Mouse (Mus musculus) kidney, postnatal 10 days (tissue): Measurements from ENCODE around the gene Agbl5.
A peak's percentile ranks its signal among the peaks of the same experiment; 100 is the strongest.

Experiments used
- DNase-seq: peaks from one replicate; pipeline ENCODE4 v3.0.0; 2021; ENCODE audit warnings: mixed read lengths

The Agbl5 gene

DNA sequence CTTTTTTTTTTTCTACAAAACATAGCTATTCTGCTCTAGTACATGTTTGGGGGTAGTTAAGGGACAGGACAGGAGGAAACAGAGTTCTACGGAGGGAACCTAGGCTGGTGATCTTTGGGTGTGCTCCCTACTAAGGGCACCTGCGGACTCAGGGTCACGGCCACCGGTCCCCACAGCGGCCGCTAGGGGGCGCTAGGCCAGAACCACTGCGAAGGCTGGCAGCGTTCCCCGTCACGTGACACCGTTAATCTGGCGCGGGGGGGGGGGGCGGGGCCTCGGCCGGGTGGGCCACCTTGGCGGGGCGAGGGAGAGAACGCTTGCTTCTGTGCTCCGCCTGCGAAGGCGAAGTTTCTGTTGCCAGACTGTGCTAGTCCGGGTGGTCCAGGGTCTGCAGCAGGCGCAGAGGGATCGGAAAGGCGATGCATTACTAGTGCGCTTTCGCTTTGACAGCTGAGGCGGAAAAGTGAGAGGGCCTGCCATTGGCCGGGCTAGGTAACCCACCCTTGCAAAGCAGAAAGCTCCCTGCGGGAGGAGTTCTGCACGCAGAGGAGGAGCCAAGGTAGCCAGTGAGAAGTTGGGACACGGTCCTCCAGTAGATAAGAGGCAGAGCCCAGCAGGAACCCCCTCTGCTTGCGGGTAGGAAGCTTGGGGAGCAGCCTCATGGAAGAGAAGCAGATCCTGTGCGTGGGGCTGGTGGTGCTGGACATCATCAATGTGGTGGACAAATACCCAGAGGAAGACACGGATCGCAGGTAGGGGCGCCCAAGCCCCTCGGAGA lies 33.0 kb downstream of the Agbl5 start, which contains the start of gene Khk:
Gene Khk (plus strand): TSS at position 176 of the 778 bp plus-strand sequence.
- peak; percentile 96 for DNase-seq

GRCm38 (mm10) chr5:30922581-30923041 lies 34.1 kb downstream of the Agbl5 start:
- DNase-seq, result peak; percentile 23

DNA sequence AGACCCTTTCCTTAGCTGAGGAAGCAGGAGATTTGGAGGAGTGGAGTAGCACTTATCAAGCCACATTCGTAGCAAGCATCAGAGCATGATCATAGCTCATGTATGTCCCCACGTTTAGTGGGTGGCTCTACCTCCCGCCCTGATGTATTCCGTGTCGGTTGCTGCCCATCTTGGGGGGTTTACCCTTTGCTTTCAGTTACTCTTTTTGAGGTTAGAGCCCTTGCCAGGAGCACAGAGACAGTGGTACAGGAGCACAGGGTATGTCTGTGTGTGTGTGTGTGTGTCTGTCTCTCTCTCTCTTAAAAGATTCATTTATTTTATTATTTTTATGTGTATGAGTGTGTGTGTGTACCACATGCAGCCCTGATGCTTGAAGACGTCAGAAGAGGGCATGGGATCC lies 34.6 kb downstream of the Agbl5 start:
- no peak for DNase-seq

GRCm38 (mm10) chr5:30924614-30925013 lies 36.1 kb downstream of the Agbl5 start:
- peak; percentile 29 for DNase-seq

DNA sequence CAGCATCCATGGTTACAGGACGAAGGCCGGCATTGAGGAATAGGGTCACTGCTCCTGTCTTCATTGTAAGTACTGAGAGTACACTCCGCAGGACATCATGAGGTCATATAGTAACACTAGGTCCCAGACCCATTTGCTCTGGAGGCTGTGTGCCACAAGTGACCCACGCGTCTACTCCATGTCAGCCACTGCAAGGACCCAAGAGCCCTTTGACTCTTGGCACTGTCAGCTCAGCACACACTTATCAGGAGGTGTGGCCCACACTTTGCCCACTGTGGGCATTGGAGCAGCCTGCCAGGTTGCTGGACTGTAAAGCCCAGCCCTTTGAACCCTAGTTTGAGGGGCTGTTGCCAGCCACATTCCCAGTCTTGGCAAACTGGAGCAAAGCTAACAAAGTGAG lies 36.7 kb downstream of the Agbl5 start:
- DNase-seq, result peak; percentile 73

DNA sequence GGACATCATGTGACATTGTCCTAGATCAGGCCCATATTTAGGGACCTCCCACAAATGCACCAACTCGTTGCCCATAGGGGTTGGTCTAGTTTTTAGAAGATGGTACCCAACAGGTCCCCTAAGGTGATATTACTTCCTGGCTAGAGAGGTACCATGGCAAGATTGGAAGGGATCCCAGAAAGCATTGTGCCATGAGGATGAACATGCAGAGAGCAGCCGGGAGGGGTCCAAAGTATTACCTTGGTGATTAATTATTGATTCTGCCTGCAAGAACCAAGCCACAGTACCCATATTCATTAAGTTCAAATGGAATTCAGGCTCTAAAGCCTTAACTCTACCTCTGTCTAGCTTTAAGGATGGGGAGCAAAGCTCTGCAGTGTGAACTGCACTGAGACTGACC lies 37.6 kb downstream of the Agbl5 start:
- DNase-seq, result peak; percentile 48

GRCm38 (mm10) chr5:30927945-30928529 lies 39.5 kb downstream of the Agbl5 start:
- peak; percentile 39 for DNase-seq

DNA sequence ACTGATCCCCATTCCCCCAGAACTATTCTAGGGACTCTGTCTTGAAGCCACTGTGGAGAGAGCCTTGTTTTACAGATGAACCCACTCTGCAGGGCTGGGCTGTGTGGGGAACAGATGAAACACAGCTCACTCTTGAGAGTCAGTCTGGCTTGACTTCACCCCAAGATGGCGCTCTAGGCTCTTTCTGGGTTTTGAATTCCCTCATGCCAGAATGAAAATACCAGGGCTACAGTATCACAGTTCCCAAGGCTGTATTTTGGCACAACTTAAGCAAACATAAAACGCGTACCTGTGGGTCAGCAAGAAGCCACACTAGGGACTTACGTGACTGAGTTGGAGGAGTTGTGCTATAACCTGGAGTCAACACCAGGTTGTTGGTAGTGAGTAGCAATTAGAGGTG lies 41.6 kb downstream of the Agbl5 start:
- DNase-seq, result peak; percentile 87

GRCm38 (mm10) chr5:30930846-30931245 lies 42.4 kb downstream of the Agbl5 start:
- peak; percentile 15 for DNase-seq

DNA sequence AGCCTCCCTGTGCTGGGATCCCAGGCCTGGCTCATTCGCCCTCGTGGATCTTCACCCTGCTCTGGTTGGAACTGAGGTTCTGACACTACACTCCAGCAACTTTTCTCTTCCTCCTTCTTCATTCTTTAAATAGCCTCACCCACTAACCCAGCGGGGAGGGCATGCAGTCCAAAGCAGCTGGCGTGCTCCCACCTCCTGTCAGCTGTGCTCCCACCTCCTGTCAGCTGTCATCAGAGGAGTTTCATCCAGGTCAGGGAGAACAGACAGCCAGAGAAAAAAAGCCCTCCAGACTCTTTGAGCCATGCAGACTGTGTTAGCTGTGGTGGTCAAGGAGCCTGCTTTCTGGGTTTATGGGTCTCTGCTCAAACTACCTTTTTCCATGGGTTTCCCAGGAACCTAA lies 42.9 kb downstream of the Agbl5 start:
- peak; percentile 5 for DNase-seq

- no peak for DNase-seq
Measured at GRCm38 (mm10) chr5:30933705-30934104, 45.2 kb downstream of the Agbl5 start.

DNA sequence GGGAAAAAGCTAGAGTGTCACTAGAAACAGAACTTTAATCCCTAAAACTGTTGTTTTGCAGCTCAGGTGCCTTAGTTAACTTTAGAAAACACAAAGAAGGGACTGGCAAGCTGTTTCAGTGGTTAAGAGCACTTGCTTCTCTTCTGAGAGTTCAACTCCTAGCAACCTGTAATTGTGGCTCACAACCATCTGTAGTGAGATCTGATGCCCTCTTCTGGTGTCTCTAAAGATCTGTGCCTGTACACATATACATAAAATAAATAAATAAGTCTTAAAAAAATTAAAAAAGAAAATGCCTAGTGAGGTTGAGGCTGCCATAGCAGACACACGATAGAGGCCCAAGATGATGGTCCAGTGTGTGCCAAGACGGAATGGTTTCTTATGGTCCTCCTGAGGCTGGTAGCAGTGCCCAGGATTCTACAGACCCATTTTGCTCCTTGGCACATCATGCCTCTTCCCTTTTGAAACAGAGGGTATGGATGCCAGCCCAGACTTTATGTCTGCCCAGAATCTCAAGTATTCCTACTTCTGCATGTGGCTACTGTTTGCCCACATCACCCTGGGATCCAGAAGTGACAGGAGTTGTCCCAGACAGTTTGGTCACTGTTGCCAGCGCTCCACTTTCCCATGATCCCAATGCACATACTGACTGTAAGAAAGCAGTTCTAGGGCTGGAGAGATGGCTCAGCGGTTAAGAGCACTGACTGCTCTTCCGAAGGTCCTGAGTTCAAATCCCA lies 46.4 kb downstream of the Agbl5 start:
- DNase-seq, result no peak

GRCm38 (mm10) chr5:30943004-30943403 lies 54.5 kb downstream of the Agbl5 start:
- DNase-seq, result peak; percentile 53

GRCm38 (mm10) chr5:30944344-30944743 lies 55.9 kb downstream of the Agbl5 start:
- DNase-seq, result no peak

DNA sequence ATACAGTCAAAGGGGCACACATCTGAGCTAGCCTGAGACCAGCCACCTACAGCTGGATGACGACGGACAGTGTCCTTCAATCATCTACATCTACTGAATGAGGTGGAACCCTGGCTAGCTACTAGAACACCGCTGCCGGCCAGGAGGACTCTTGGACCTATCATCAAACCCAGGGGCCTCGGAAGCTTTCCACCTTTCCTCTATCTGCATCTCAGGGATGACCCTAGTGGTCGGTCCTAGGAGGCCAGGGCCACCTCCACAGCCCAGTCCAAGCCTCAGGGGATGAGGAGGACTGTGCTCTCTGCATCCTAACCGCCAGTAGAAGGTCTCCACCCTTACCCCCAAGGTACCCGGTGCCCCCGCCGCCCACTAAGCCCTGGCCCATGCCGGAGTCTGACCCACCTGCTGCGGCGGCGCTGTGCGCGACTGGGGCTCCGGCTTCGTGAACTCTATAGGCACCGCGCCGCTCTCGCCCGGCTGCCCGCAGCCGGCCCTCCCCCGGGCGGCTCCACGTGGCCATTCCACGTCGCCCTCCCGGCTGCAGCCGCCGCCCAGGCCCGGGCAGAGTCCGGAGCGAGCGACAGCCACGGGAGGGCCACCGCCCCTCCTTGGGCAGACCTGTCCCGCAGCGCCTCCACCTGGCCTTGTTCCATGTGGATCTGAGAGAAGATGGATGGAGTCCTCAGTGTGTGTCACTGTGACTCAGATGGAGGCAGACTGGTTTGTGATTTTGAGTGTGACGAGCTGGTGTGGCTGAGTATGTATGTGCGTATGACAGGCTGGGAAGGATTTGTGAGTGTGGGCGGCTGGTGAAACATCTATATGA lies 56.7 kb downstream of the Agbl5 start, which contains the start of gene Cgref1:
Gene Cgref1 (minus strand): TSS at position 636 of the 826 bp plus-strand sequence.
- DNase-seq, result peak; percentile 83

DNA sequence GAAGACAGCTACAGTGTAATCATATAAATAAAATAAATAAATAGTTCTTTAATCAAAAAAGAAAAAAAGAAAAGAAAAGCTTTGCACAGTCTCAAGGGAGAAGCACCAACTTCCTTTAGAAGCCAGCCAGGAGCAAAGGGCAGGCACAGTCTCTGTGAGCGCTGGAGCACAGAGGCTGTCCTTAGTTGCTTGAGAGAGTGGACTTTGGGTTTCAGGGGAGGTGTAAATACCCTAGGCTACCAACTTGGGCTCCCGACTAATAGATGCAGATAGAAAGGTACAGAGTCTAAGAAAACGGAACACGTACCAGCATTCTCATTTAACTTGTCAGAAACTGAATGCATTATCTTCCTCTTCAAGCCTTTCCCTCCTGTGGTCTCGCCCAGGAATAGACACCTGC lies 60.1 kb downstream of the Agbl5 start:
- DNase-seq, result peak; percentile 42

DNA sequence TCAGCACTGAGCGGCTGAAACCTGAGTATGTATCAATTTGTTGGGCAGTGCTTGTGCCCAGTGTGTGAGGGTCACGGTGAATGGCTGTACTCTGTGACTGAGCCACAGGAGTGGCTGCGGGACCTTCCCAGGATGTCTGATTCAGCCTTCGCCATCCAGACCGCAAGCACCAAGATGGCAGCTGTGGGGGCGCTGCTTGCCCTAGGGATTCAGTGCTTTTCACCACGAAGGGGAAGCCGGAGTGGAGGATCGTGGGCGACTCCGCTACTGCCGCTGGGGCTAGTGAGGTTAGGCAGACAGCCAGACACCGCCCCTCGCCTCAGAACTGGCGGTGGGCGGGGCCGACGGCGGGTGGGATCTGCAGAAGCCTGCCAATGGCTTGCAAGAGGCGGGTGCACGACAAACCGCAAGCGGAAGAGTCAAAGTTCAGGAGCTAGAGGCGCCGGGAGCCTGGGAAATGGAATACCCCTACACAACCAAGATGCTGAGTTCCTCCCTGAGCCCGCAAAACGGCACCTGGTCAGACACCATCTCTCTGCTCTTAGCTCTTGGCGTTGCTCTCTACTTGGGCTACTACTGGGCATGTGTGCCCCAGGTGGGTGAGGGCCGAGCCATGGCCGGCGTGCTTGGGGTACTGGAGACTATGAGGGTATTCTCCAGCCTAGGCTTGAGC lies 61.3 kb downstream of the Agbl5 start:
- peak; percentile 98 for DNase-seq

DNA sequence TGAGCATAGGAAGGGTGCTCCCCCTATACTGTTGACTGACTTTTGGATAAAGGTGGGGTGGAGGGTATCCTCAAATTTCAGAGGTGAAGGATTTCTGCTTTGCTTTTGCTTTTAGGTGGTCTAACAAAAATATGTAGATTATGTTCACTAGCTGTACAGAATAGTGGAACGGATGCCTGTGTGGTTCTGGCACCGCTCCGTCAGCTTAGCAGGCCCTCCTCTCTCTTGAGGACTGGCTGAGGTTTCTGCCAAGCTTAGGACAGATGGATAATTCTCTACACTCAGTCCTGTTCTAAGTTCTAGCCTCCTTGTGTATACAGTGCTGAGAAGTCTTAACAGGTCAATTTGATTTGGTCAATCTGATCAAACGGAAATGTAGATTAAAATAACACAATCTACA lies 62.0 kb downstream of the Agbl5 start:
- DNase-seq, result no peak

DNA sequence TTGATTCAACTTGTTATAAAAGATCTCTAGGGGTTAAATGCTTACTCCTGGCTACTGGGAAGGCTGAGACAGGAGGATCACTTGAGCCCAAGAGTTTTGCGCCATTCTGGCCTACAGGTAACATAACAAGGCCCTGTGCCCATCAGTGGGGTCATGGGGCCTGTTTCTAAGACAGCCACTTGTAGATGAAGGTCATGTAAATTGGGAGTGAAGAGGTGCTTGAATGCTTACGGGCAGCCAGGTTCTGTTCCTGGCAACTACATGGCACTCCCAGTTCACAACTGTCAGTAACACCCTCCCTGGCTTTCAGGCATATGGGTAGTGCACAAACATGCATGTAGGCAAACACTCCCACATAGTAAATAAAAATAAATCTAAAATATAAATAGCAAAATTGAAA lies 62.4 kb downstream of the Agbl5 start:
- DNase-seq, result no peak

DNA sequence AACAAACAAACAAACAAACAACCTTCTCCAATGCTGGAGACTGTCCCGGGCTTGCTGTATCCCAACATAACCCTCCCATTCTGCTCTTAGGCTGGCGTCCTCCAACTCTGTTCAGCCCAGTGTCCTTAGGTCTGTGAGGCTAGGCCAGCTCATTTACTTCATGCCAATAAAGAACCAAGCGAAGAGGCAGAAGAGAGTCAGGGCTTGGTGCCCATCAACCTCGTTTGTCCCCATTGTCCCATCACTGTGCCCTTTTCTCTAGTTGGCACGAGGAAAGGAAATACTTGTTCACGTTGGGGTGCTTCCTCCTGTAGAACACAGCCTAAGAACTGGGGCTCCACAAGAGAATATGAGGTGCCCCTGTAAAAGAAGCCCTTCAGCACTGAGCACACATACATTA lies 63.2 kb downstream of the Agbl5 start:
- DNase-seq, result no peak

- DNase-seq, result no peak
Measured at GRCm38 (mm10) chr5:30952551-30952950, 64.1 kb downstream of the Agbl5 start.

DNA sequence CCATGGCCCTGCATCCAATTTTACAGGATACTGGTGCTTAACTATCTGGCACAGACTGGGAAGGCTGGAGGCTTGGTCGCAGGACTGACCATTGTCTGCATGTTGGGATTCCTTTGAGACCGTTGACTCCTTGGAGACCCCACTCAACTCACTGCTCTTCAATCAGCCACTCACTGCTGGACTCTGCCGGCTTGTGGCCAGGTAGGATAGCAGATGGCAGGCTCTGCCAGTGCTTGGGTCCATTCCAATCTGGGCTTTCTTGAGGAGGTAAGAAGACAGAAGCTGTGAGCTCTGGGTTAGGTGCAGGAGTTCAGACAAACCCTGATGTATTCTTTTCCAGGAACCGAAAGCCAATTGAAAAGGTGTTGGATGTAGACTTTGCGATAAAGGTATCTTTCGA lies 65.6 kb downstream of the Agbl5 start:
- DNase-seq, result no peak
